Mouse (Mus musculus): ENCODE results near the gene Olfr524.

Gene Olfr524

DNA sequence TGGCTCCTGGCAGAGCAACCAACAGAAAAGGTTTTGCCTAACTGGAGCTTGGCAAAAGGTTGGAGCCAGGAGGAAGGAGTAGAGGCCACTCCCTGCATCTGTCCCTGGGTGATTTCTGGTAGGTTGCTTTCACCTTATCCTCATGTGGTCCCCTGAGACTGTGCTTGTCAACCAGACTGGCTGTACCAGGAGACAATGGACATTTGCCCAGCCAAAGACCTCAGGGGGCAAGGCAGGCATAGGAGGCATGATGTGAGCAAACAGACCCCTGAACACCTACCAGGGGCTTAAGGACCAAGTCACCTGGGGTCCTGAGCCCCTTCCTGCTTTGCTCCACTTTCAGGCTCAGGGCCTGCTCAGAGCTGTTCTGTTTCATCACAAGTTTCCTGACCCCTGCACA lies at the start of gene Olfr524:
TSS of gene Olfr524 (minus strand) at position 101 of the 400 bp plus-strand sequence.
- no peak for DNase-seq (ENCODE audit: low read depth)

DNA sequence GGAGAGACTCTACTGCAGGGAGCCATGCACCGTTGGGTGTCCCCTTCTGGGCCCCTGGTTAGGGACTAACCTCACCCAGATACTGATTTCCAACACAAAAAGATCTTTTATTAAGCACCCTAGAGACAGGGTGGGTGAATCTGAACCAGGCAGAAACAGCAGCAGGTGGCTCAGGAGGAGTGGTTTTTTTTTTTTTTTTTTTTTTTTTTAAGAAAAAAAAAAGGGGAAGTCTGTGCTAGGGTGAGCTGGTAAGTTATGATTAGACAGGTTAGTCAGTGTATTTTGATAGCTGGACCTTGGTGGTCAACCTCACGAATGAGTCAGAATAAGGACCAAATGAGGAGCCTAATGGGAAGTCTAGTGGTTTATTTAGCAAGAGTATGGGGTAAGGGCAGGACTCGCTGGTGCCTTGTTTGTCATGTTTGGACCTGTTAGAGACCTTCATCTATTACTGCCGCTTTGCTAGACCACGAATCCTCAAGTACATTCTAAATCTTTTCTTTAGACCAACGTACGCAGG lies 48.1 kb upstream of the Olfr524 start:
- no peak for DNase-seq (ENCODE audit: low read depth)

DNA sequence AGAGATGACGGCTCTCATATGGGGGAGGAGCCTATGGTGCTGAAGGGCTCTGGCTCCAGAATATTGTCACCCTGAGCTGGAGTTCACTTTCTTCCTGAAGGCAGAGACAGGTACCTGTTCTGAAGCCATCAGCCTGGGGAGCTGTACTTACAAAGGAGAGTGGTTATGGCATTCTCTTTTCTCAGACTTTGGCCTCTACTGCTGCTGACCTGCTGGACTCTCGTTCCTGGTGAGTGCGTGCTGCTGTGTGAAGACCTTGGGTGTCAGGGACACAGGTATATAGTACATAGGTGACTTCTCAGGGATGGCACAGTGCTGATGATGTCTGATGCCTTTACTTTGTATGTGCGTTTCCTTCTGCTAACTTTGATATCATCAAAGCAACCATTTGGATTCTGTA lies 41.5 kb upstream of the Olfr524 start, which contains the start of gene 5830411N06Rik:
TSS of gene 5830411N06Rik (plus strand) at position 69 of the 400 bp plus-strand sequence.
- no peak for DNase-seq (ENCODE audit: low read depth)

GRCm38 (mm10) chr7:140233696-140234095 lies 27.9 kb upstream of the Olfr524 start:
- DNase-seq (ENCODE audit: low read depth): no peak

DNA sequence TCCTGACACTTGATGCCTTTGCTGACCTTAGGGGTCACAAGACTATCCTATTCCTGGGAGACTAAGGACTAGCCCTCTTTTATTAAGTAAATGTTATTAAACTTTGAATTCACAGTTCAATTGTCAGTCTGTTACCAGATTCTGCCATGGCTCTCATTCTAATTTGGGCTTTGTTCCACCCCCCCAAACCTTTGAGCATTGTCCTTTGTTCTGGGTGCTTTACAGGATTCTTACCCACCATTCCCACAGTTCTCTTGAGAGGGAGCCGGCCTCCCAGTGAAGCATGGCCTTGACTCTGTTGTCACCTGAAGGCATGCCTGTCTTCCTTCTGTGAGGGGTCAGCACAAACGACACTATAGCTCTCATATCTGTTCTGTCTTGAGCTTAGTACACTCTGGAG lies 25.3 kb upstream of the Olfr524 start:
- DNase-seq (ENCODE audit: low read depth): no peak

DNA sequence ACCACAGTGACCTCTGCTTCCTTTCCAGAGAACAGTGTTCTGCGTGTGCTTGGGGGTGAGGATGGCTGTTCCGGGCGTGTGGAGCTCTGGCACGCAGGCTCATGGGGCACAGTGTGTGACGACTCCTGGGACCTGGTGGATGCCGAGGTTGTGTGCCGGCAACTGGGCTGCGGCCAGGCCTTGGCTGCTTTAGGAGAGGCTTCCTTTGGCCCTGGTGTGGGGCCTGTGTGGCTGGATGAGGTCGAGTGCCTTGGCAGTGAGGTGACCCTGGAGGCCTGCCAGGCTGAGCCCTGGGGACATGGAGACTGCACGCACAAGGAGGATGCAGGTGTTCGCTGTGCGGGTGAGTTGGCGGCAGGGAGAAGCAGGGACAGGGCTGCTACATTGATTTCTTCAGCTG lies 22.7 kb upstream of the Olfr524 start:
- DNase-seq (ENCODE audit: low read depth): no peak

GRCm38 (mm10) chr7:140224209-140224608 lies 18.4 kb upstream of the Olfr524 start:
- no peak for DNase-seq (ENCODE audit: low read depth)

DNA sequence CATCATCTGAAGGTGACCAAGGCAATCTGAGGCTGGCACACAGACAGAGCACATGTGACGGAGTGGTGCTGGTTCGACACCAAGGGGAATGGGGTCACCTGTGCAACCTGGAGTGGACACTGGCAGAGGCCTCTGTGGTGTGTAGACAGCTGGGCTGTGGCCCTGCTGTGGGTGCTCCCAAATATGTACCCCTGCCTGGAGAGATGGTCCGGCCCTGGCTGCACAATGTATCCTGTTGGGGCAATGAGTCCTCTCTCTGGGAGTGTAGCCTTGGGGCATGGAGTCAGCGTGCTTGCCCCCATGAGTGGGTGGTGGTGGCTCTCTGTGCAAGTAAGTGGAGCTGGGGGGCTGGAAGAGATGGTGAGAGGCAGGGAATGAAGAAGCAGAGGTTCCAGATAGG lies 14.6 kb upstream of the Olfr524 start:
- no peak for DNase-seq (ENCODE audit: low read depth)

GRCm38 (mm10) chr7:140219268-140219667 lies 13.5 kb upstream of the Olfr524 start:
- DNase-seq (ENCODE audit: low read depth): peak; percentile 15

GRCm38 (mm10) chr7:140217967-140218366 lies 12.2 kb upstream of the Olfr524 start, which contains the start of gene Cd163l1:
Gene Cd163l1 (plus strand): TSS chr7:140218267.
- no peak for DNase-seq (ENCODE audit: low read depth)

- DNase-seq (ENCODE audit: low read depth): no peak
Measured at GRCm38 (mm10) chr7:140213841-140214240, 8.1 kb upstream of the Olfr524 start.

- no peak for DNase-seq (ENCODE audit: low read depth)
Measured at GRCm38 (mm10) chr7:140208677-140209076, 2.9 kb upstream of the Olfr524 start.

GRCm38 (mm10) chr7:140208153-140208552 lies 2.4 kb upstream of the Olfr524 start:
- DNase-seq (ENCODE audit: low read depth): no peak

- no peak for DNase-seq (ENCODE audit: low read depth)
Measured at GRCm38 (mm10) chr7:140206904-140207303, 1.1 kb upstream of the Olfr524 start.

- no peak for DNase-seq (ENCODE audit: low read depth)
Measured at GRCm38 (mm10) chr7:140201090-140201489, 4.7 kb downstream of the Olfr524 start.

GRCm38 (mm10) chr7:140196002-140196401 lies 9.8 kb downstream of the Olfr524 start:
- no peak for DNase-seq (ENCODE audit: low read depth)

GRCm38 (mm10) chr7:140194031-140194430 lies 11.7 kb downstream of the Olfr524 start:
- no peak for DNase-seq (ENCODE audit: low read depth)

DNA sequence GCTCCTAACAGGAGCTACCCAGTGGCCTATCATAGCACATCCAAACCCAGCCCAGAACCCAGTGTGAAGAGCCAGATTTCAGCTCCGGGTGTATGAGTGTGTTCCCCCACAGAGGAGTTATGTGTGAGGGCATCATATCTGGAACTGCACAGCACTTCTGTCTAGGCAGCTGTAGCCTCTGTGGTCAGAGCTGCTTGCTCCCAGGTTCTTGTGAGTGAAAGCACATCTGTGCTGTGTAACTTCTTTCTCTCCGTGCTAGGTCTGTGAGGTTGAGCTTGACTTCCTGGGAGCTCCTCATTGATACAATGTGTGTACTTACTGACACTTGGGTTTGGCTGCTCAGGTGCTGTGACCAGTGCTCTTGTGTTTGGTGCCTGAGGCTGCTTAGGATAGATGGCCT lies 12.9 kb downstream of the Olfr524 start:
- DNase-seq (ENCODE audit: low read depth): no peak

DNA sequence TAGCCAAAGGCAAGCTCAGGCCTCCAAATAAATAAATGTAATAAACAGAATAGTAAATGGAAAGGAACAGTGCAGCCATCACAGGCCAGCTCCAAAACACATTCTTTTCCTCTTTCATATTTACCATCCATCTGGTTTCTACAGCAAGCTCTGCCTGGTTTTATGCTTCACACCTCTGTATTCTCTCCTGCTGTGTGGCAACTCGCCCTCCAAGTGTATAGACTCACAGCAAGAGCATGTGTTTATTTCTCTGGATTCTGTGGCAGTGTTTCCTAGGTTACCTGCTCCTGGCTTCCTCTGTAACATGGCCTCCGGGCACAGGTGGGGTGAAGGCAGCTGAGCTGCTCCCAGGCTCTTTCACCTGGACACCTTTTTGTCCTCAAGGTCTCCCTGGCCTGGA lies 13.3 kb downstream of the Olfr524 start:
- no peak for DNase-seq (ENCODE audit: low read depth)

DNA sequence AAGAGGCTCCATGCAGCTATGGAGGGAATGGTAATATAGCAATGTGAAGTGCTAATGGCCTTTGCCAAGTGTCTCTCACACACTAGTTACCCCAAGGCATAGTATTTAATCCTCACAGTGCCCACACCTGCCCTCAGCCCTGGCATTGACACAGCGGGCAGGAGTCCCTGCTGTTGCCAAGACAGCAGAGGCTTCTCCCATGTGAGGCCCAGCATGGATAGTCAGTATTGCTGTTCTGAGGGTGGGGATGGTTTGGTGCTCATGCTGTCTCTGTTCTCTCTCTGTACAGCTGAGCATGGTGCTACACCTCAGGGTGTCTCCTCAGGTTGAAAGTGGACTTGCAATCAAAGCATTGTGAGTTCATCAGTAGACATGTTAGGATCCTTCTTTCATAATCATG lies 15.3 kb downstream of the Olfr524 start:
- DNase-seq (ENCODE audit: low read depth): no peak

DNA sequence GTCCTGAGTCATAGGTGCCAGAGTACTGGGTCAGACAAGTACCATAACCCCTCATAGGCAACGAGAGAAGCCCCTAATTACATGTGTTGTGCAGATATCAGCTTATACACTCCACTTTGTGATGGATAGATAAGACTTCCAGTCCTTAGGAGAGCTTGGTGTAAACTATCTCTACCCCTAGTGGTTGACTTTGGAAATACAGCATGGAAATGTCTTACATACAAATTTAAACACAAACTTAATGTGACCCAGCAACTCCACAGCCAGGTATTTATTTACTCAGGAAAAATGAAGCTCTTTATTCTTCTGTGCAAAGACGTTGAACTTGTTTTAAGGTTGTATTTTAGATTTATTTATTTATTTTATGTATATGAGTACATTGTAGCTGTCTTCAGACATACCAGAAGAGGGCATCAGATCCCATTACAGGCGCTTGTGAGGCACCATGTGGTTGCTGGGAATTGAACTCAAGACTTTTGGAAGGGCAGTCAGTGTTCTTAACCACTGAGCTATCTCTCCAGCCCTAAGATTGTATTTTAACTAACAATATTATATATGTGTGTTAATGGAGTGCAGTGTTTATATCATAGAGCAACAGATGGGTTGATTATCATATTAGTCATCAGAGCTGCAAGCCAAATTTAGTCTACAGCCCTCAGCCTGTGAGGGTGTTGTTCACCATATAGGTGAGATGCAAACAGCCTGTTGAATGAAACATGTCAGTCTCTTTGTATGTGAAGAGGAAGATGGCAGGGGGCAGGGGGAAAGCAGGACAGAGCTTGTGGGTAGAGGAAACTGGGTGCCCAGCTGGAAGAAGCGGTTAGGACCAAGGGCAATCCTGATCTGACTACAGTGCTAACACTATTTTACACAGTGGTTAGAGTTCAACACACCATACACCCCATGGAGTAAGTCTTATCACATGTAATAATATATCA lies 17.1 kb downstream of the Olfr524 start:
- peak; percentile 57 for DNase-seq (ENCODE audit: low read depth)

- DNase-seq (ENCODE audit: low read depth): no peak
Measured at GRCm38 (mm10) chr7:140187721-140188390, 17.9 kb downstream of the Olfr524 start.
